Mouse (Mus musculus) heart, embryonic 14.5 days (tissue): ENCODE data around the gene Bag5. TPM values are rescaled to one million over a fixed set of nuclear protein-coding genes. Genes with fewer than 3 reads are reported as not detected.
A peak's percentile ranks its signal among the peaks of the same experiment; 100 is the strongest.

Experiments
- ATAC-seq: fragments of 200-750 bp; cut with Nextera tagmentation; 2 replicates; pipeline ENCODE4 v1.8.0; 2017; ENCODE audit warnings: low read depth, moderate TSS enrichment; ENCODE audit not compliant: insufficient number of reproducible peaks, insufficient read depth, low FRiP score
- H3K27ac ChIP-seq, 2 experiments: fragments of 200-500 bp in 1 of 2; fragments of 300-500 bp in 1 of 2; sonication (generic) in 1 of 2; replicated peaks in 1 of 2; 2 replicates each; pipeline ENCODE4 v1.5.1; 2012 to 2014; ENCODE audit warnings: low read depth in 2 of 2, low read length in 2 of 2, control low read depth in 1 of 2, mild to moderate bottlenecking in 1 of 2, mixed read lengths in 1 of 2; ENCODE audit not compliant: control insufficient read depth in 1 of 2, insufficient read depth in 1 of 2
- H3K27me3 ChIP-seq: fragments of 300-500 bp; sonication (generic); 2 replicates; pipeline ENCODE4 v1.6.1; 2014; ENCODE audit warnings: mild to moderate bottlenecking, low read length, control low read depth; ENCODE audit not compliant: control insufficient read depth, insufficient read depth
- H3K36me3 ChIP-seq: fragments of 300-500 bp; sonication (generic); 2 replicates; pipeline ENCODE4 v1.6.1; 2014; ENCODE audit warnings: mild to moderate bottlenecking, control low read depth, low read length, mixed read lengths; ENCODE audit not compliant: control insufficient read depth, insufficient read depth
- H3K4me1 ChIP-seq, 2 experiments: fragments of 200-500 bp in 1 of 2; fragments of 300-500 bp in 1 of 2; sonication (generic) in 1 of 2; 2 replicates each; pipeline ENCODE4 v1.6.1; 2012 to 2014; ENCODE audit warnings: low read length in 2 of 2, control low read depth in 1 of 2, mixed read lengths in 1 of 2; ENCODE audit not compliant: control insufficient read depth in 2 of 2, insufficient read depth in 2 of 2
- H3K4me2 ChIP-seq: fragments of 300-500 bp; sonication (generic); 2 replicates; pipeline ENCODE4 v1.6.1; 2014; ENCODE audit warnings: mild to moderate bottlenecking, low read length
- H3K4me3 ChIP-seq, 2 experiments: fragments of 200-500 bp in 1 of 2; fragments of 300-500 bp in 1 of 2; sonication (generic) in 1 of 2; 2 replicates each; pipeline ENCODE4 v1.5.1; 2012 to 2014; ENCODE audit warnings: low read length in 2 of 2, mild to moderate bottlenecking in 2 of 2, control low read depth in 1 of 2, low read depth in 1 of 2, moderate library complexity in 1 of 2; ENCODE audit not compliant: control insufficient read depth in 1 of 2, insufficient read depth in 1 of 2
- H3K9ac ChIP-seq: fragments of 300-500 bp; sonication (generic); 2 replicates; pipeline ENCODE4 v1.6.1; 2014; ENCODE audit warnings: mild to moderate bottlenecking, low read length
- H3K9me3 ChIP-seq: fragments of 300-500 bp; sonication (generic); 2 replicates; pipeline ENCODE4 v1.6.1; 2016; ENCODE audit warnings: low read length, control low read depth; ENCODE audit not compliant: control insufficient read depth
- WGBS: fragments of 180-500 bp; shearing (Covaris S2); extraction: QIAGEN DNeasy Blood & Tissue Kit; methylation state at CpG from one replicate; pipeline ENCODE4 v1.1.7; 2014; 5-methylcytosine and 5-hydroxymethylcytosine counted together
- polyA plus RNA-seq: library from polyadenylated mRNA; unstranded; fragments of >200 nt; fragmentation: Nextera tagmentation; extraction: Ambion mirVana; gene quantifications from 2 replicates; pipeline ENCODE4 v1.2.1, GENCODE M21; 2014

Bag5 gene
- polyA plus RNA-seq, 1 experiment from 2014 or later: 42.1 TPM

DNA sequence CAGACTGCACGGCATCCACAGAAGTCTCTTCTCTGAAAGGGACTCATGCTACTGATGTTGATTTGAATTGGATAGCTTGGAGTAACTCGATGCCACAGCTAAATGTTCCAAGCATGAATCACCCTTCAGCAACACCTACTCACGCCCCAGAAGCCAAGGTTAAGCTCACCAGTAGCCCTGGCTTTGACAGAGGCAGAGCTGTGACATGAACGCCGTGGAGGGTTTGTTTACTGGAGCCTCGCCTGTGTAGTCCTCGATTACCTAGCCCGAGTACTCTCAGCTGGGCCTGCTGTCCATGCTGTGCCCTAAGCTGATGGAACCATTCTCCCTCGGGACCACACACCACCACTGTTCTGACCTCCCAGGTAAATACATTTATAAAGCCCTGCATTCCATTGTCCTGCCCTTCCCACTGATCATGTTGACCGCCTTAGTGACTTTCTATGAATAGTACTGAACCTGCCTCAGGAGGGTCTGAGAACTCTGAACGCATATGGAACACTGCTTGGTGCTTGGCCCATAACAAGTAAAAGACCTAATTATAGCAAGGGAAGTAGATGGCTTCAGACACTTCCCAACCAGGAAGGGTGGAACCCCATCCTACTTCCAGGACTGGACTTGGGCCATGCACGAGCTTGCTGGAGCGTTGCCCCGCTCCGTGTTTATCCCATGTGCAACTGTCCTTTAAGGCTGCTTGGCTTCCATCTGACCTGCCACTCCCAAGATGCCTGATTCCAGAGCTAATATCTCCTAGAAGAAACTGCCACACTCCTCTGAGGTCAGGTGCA is 7.7 kb downstream of the Bag5 start:
- Histone ChIP-seq H3K36me3 (peaks cover 28% of the 10 kb centered on the region), H3K4me2 (peak overlapping the region; percentile 2; the same call in 1 of the 2 replicates), H3K9me3 (no peaks in the 10 kb centered on the region), H3K27ac (peak overlapping the region; percentile 60 to 68), H3K27me3 (no peaks in the 10 kb centered on the region), H3K4me3 (no peak overlapping the region), H3K4me1 (peaks cover 18 to 35% of the 10 kb centered on the region in 2 experiments), H3K9ac (0 out of 2 replicates have a peak overlapping the region, but pooled peaks have one; percentile 18)
- WGBS: 36% methylated on average over 15 of the region's 15 CpGs
- peak; percentile 60; the same call in 1 of the 2 replicates for ATAC-seq

DNA sequence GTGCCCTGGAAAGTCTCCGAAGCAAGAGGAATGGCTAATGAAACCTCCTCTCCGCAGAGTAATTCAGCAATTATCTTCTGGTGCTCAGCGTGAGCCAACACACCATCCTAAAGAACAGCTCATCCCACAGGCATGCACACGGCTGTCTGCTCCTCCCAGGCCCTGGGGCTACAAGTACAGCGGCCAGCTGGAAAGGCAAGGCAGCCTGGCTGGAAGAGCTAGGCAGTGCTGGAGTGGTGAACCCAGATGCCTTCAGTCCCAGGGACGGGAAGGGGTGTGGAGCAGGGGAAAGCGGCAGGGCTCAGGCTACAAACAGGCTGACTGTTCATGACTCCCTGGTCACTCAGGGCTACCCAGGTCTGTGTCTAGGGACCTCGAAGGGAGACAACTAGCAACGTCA is 8.4 kb downstream of the Bag5 start:
- peaks cover 20% of the 10 kb centered on the region for H3K36me3 ChIP-seq
- ATAC-seq: peak; percentile 61
- H3K4me3 ChIP-seq: no peak overlapping the region
- H3K9ac ChIP-seq: peak overlapping the region; percentile 18; the same call in 1 of the 2 replicates
- H3K27me3 ChIP-seq: no peaks in the 10 kb centered on the region
- H3K27ac ChIP-seq: peak overlapping the region; percentile 60 to 68
- peaks cover 18 to 29% of the 10 kb centered on the region in 2 experiments for H3K4me1 ChIP-seq
- peak overlapping the region; percentile 13; the same call in 1 of the 2 replicates for H3K4me2 ChIP-seq
- WGBS: 33% methylated on average over 9 of the region's 9 CpGs
- H3K9me3 ChIP-seq: no peaks in the 10 kb centered on the region

DNA sequence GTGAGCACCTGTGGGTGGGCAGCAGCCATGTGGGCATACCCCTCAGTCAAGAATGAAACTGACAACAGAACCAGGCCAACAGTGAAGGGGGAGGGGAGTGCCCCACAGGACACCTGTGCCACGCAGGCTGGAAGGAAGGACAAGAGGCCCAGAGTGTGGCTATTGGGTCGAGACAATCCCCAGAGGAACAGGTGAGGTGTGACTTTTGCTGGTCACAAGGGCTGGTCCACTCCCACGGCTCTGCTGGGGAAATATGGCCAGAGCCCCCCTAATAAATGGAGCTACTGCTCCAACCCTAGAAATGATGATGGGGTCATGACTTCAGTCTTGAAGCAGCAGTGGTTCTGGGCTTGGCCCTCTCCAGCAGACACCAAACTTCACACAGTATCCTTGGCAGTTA is 9.8 kb downstream of the Bag5 start:
- ATAC-seq: no peak
- H3K27ac ChIP-seq: no peak overlapping the region
- WGBS: 70% methylated on average over 3 of the region's 3 CpGs

DNA sequence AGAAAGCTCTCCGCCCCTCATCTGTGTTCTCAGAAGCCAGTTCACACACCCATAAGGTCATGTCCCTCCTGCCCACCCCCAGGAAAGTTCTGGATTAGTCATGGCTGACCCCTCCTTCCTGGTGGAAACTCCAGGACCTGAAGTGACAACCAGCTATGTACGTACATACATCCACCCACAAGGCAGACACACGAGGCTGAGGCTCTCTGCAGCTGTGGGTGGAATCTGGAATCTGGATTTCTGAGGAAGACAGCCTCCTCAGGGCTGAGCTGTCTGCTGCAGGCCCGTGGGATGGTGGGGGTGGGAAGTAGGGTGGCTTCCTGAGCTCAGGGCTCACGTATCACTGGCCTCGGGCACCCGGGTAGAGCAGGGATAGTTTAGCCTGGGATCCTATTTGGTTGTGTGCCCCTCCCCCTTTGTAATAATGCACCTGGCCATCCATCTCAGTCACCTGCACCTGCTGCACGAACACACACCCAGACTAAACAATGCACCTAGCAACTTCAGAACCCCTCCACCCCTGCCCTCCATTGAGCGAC is 12.1 kb downstream of the Bag5 start:
- H3K9me3 ChIP-seq: no peaks in the 10 kb centered on the region
- ATAC-seq: no peak

More for the DNA sequence above, 9.8 kb downstream of the Bag5 start:
- Histone ChIP-seq H3K4me2 (no peak overlapping the region), H3K4me3 (no peak overlapping the region), H3K9ac (no peak overlapping the region), H3K36me3 (peaks cover 9% of the 10 kb centered on the region; the same call in 1 of the 2 replicates), H3K27me3 (no peaks in the 10 kb centered on the region), H3K4me1 (peaks cover 18 to 28% of the 10 kb centered on the region in 2 experiments), H3K9me3 (no peaks in the 10 kb centered on the region)

DNA sequence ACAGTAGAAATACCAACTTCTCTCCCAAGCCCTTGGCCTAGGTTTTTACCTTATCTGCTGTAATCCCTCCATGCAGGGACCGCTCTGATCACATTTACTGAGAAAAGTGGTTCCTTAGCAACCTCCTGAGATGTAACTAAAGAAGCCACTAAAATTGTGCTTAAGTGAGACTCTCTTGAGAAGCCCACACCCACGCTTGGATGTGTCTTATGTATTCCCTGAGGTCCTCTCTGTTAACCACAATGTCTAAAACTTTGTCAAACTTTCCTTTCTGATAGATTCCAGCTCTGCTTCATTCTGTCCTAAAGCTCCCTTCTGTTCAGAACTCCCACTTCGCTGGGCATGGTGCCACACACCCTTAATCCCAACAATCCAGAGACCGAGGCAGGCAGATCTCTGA is 13.5 kb downstream of the Bag5 start:
- no peaks in the 10 kb centered on the region for H3K27me3 ChIP-seq
- no peak overlapping the region for H3K4me3 ChIP-seq
- no peak overlapping the region for H3K9ac ChIP-seq
- H3K27ac ChIP-seq: no peak overlapping the region
- no peak for ATAC-seq
- no peaks in the 10 kb centered on the region for H3K9me3 ChIP-seq
- no peak overlapping the region for H3K4me2 ChIP-seq
- WGBS: 81% methylated on average over 4 of the region's 4 CpGs
- peaks cover 9 to 10% of the 10 kb centered on the region in 2 experiments; a peak in 3 of 4 replicates for H3K4me1 ChIP-seq
- no peaks in the 10 kb centered on the region for H3K36me3 ChIP-seq

More for the DNA sequence above, 12.1 kb downstream of the Bag5 start:
- Histone ChIP-seq H3K9ac (no peak overlapping the region), H3K4me2 (no peak overlapping the region), H3K27me3 (no peaks in the 10 kb centered on the region), H3K36me3 (no peaks in the 10 kb centered on the region), H3K27ac (no peak overlapping the region), H3K4me3 (no peak overlapping the region), H3K4me1 (peaks cover 13 to 18% of the 10 kb centered on the region in 2 experiments)
- 58% methylated on average over 9 of the region's 9 CpGs for WGBS

DNA sequence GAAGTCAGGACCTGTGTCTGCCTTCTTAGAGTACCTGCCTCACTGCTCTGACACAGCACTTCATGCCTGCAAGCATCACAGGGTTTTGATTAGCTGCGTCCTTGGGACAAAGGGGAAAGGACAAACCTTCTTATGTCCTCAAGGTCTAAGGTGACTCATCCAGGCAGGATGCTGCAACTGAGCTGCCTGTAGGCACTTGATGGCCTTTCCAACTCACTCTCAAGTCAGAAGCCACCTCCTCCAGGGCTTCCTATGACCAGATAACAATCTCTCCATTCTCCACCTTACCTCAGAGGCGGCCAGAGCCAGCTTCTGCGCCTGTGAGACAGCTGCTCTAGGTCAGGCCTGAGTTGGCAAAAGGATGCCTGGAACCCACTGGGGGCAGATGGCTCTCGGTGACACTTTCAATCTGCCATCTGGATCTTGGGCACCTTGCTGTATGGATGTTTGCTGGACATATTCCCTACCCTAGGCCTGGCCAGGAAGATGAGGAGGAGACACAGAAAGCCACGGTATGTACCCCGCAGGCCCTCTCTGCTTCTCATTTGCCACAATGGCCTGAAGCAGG is 14.6 kb downstream of the Bag5 start:
- Histone ChIP-seq H3K9me3 (no peaks in the 10 kb centered on the region), H3K36me3 (no peaks in the 10 kb centered on the region), H3K4me1 (peaks cover 17 to 18% of the 10 kb centered on the region in 2 experiments), H3K4me2 (no peak overlapping the region), H3K27ac (no peak overlapping the region), H3K27me3 (no peaks in the 10 kb centered on the region), H3K9ac (no peak overlapping the region), H3K4me3 (no peak overlapping the region)
- no peak for ATAC-seq
- WGBS: 74% methylated on average over 6 of the region's 6 CpGs

- ATAC-seq: no peak
- Histone ChIP-seq H3K27me3 (no peaks in the 10 kb centered on the region), H3K36me3 (no peaks in the 10 kb centered on the region), H3K4me2 (no peak overlapping the region), H3K4me3 (no peak overlapping the region), H3K9me3 (no peaks in the 10 kb centered on the region), H3K9ac (no peak overlapping the region), H3K4me1 (peaks cover 17 to 22% of the 10 kb centered on the region in 2 experiments), H3K27ac (no peak overlapping the region)
- 60% methylated on average over 4 of the region's 4 CpGs for WGBS
These were observed 15.3 kb downstream of the Bag5 start for GRCm38 (mm10) chr12:111697708-111698107.
